Mouse (Mus musculus): ENCODE results near the gene Gpsm2. TPM values are rescaled to one million over a fixed set of nuclear protein-coding genes. Genes with fewer than 3 reads are reported as not detected.

Gpsm2 gene
- polyA plus RNA-seq, 1 experiment from 2014 or later = 103 TPM

- Histone ChIP-seq H3K27ac (peak overlapping the region; percentile 98), H3K27me3 (no peaks in the 10 kb centered on the region), H3K4me1 (peaks cover 36% of the 10 kb centered on the region), H3K4me3 (peak overlapping the region; percentile 82), H3K9ac (peak overlapping the region; percentile 92), H3K9me3 (no peaks in the 10 kb centered on the region), H3K4me2 (replicated peaks) (peak overlapping the region; percentile 70), H3K36me3 (no peaks in the 10 kb centered on the region)
- WGBS = under 1% methylated on average over 44 of the region's 44 CpGs
- ATAC-seq (ENCODE audit: low FRiP score, low read depth) = peak; percentile 45; the same call in 1 of the 2 replicates
Measured at GRCm38 (mm10) chr3:108721076-108721991, 775 bp downstream of the Gpsm2 start.

- Histone ChIP-seq H3K9me3 (no peaks in the 10 kb centered on the region), H3K27me3 (no peaks in the 10 kb centered on the region), H3K4me3 (peak overlapping the region; percentile 82), H3K27ac (peak overlapping the region; percentile 44; the same call in 1 of the 2 replicates), H3K9ac (peak overlapping the region; percentile 58), H3K36me3 (0 out of 2 replicates have a peak, but pooled peaks cover 4% of the 10 kb centered on the region), H3K4me2 (replicated peaks) (peak overlapping the region; percentile 70), H3K4me1 (peaks cover 37% of the 10 kb centered on the region)
- ATAC-seq (ENCODE audit: low FRiP score, low read depth) = no peak
- WGBS = 63% methylated on average over 3 of the region's 3 CpGs
Measured at GRCm38 (mm10) chr3:108719761-108720160, 2.3 kb downstream of the Gpsm2 start.

- Histone ChIP-seq H3K36me3 (peaks cover 6% of the 10 kb centered on the region; the same call in 1 of the 2 replicates), H3K4me2 (replicated peaks) (peak overlapping the region; percentile 70), H3K27ac (peak overlapping the region; percentile 44), H3K27me3 (no peaks in the 10 kb centered on the region), H3K4me3 (peak overlapping the region; percentile 82), H3K4me1 (peaks cover 37% of the 10 kb centered on the region), H3K9ac (peak overlapping the region; percentile 58), H3K9me3 (no peaks in the 10 kb centered on the region)
- 34% methylated on average over 2 of the region's 2 CpGs for WGBS
- ATAC-seq (ENCODE audit: low FRiP score, low read depth) = no peak
Measured at GRCm38 (mm10) chr3:108719357-108719756, 2.8 kb downstream of the Gpsm2 start.

GRCm38 (mm10) chr3:108717896-108718502, 4.1 kb downstream of the Gpsm2 start:
- 78% methylated on average over 3 of the region's 3 CpGs for WGBS
- peaks cover 8% of the 10 kb centered on the region; the same call in 1 of the 2 replicates for H3K36me3 ChIP-seq
- H3K4me2 ChIP-seq (replicated peaks) = no peak overlapping the region; the same call in 1 of the 2 replicates
- peaks cover 39% of the 10 kb centered on the region for H3K4me1 ChIP-seq
- H3K9me3 ChIP-seq = no peaks in the 10 kb centered on the region
- no peak overlapping the region for H3K27ac ChIP-seq
- ATAC-seq (ENCODE audit: low FRiP score, low read depth) = no peak
- H3K9ac ChIP-seq = no peak overlapping the region
- no peak overlapping the region for H3K4me3 ChIP-seq
- H3K27me3 ChIP-seq = no peaks in the 10 kb centered on the region

GRCm38 (mm10) chr3:108714837-108715236, 7.3 kb downstream of the Gpsm2 start:
- no peak overlapping the region for H3K4me2 ChIP-seq (replicated peaks)
- H3K27ac ChIP-seq = no peak overlapping the region
- no peaks in the 10 kb centered on the region for H3K9me3 ChIP-seq
- peaks cover 34% of the 10 kb centered on the region for H3K4me1 ChIP-seq
- H3K36me3 ChIP-seq = peaks cover 15% of the 10 kb centered on the region
- no peak for ATAC-seq (ENCODE audit: low FRiP score, low read depth)
- no peaks in the 10 kb centered on the region for H3K27me3 ChIP-seq
- no peak overlapping the region for H3K4me3 ChIP-seq
- H3K9ac ChIP-seq = no peak overlapping the region
- WGBS = 96% methylated on average over 4 of the region's 4 CpGs

- 0 out of 2 replicates have a peak overlapping the region, but pooled peaks have one; percentile 7 for H3K4me2 ChIP-seq (replicated peaks)
- H3K9me3 ChIP-seq = no peaks in the 10 kb centered on the region
- peaks cover 33% of the 10 kb centered on the region for H3K4me1 ChIP-seq
- 29% methylated on average over 3 of the region's 3 CpGs for WGBS
- no peak overlapping the region for H3K9ac ChIP-seq
- H3K27ac ChIP-seq = no peak overlapping the region
- ATAC-seq (ENCODE audit: low FRiP score, low read depth) = no peak
- no peaks in the 10 kb centered on the region for H3K27me3 ChIP-seq
- peaks cover 19% of the 10 kb centered on the region for H3K36me3 ChIP-seq
- no peak overlapping the region for H3K4me3 ChIP-seq
Measured at GRCm38 (mm10) chr3:108713065-108713675, 8.9 kb downstream of the Gpsm2 start.

GRCm38 (mm10) chr3:108711296-108711695, 10.8 kb downstream of the Gpsm2 start:
- Histone ChIP-seq H3K36me3 (peaks cover 32% of the 10 kb centered on the region), H3K4me2 (replicated peaks) (no peak overlapping the region), H3K27me3 (no peaks in the 10 kb centered on the region), H3K4me1 (peaks cover 37% of the 10 kb centered on the region), H3K9me3 (no peaks in the 10 kb centered on the region), H3K27ac (no peak overlapping the region), H3K9ac (no peak overlapping the region), H3K4me3 (no peak overlapping the region)
- ATAC-seq (ENCODE audit: low FRiP score, low read depth) = no peak
- WGBS = 89% methylated on average over 5 of the region's 5 CpGs

- H3K9ac ChIP-seq = no peak overlapping the region
- H3K36me3 ChIP-seq = peaks cover 65% of the 10 kb centered on the region
- 91% methylated on average over 8 of the region's 8 CpGs for WGBS
- H3K4me2 ChIP-seq (replicated peaks) = no peak overlapping the region
- peaks cover 19% of the 10 kb centered on the region for H3K4me1 ChIP-seq
- no peak overlapping the region for H3K4me3 ChIP-seq
- no peaks in the 10 kb centered on the region for H3K27me3 ChIP-seq
- no peak for ATAC-seq (ENCODE audit: low FRiP score, low read depth)
- no peaks in the 10 kb centered on the region for H3K9me3 ChIP-seq
- H3K27ac ChIP-seq = no peak overlapping the region
Measured at GRCm38 (mm10) chr3:108702789-108703188, 19.3 kb downstream of the Gpsm2 start.

GRCm38 (mm10) chr3:108701256-108701655, 20.9 kb downstream of the Gpsm2 start:
- 82% methylated on average over 1 of the region's 1 CpGs for WGBS

GRCm38 (mm10) chr3:108699786-108700185, 22.3 kb downstream of the Gpsm2 start:
- H3K4me1 ChIP-seq = peaks cover 9% of the 10 kb centered on the region; the same call in 1 of the 2 replicates
- no peaks in the 10 kb centered on the region for H3K9me3 ChIP-seq
- no peak overlapping the region for H3K9ac ChIP-seq
- H3K27ac ChIP-seq = no peak overlapping the region
- peaks cover 70% of the 10 kb centered on the region for H3K36me3 ChIP-seq
- H3K4me2 ChIP-seq (replicated peaks) = no peak overlapping the region
- no peaks in the 10 kb centered on the region for H3K27me3 ChIP-seq
- H3K4me3 ChIP-seq = no peak overlapping the region
- ATAC-seq (ENCODE audit: low FRiP score, low read depth) = no peak
- WGBS = 92% methylated on average over 4 of the region's 4 CpGs

More at GRCm38 (mm10) chr3:108701256-108701655, 20.9 kb downstream of the Gpsm2 start:
- Histone ChIP-seq H3K9me3 (no peaks in the 10 kb centered on the region), H3K27ac (no peak overlapping the region), H3K27me3 (no peaks in the 10 kb centered on the region), H3K4me1 (peaks cover 9% of the 10 kb centered on the region; the same call in 1 of the 2 replicates), H3K4me3 (no peak overlapping the region), H3K4me2 (replicated peaks) (no peak overlapping the region), H3K9ac (no peak overlapping the region), H3K36me3 (peaks cover 68% of the 10 kb centered on the region)
- ATAC-seq (ENCODE audit: low FRiP score, low read depth) = no peak

GRCm38 (mm10) chr3:108698662-108699061, 23.4 kb downstream of the Gpsm2 start:
- Histone ChIP-seq H3K4me3 (no peak overlapping the region), H3K36me3 (peaks cover 81% of the 10 kb centered on the region), H3K27ac (no peak overlapping the region), H3K27me3 (no peaks in the 10 kb centered on the region), H3K9ac (no peak overlapping the region), H3K4me1 (peaks cover 4% of the 10 kb centered on the region; the same call in 1 of the 2 replicates), H3K4me2 (replicated peaks) (no peak overlapping the region), H3K9me3 (no peaks in the 10 kb centered on the region)
- WGBS = 96% methylated on average over 8 of the region's 8 CpGs
- ATAC-seq (ENCODE audit: low FRiP score, low read depth) = no peak

GRCm38 (mm10) chr3:108694321-108694720, 27.8 kb downstream of the Gpsm2 start:
- H3K27me3 ChIP-seq = no peaks in the 10 kb centered on the region
- WGBS = 84% methylated on average over 9 of the region's 9 CpGs
- H3K4me3 ChIP-seq = no peak overlapping the region
- peaks cover 14% of the 10 kb centered on the region for H3K4me1 ChIP-seq
- H3K36me3 ChIP-seq = peaks cover 63% of the 10 kb centered on the region
- ATAC-seq (ENCODE audit: low FRiP score, low read depth) = no peak
- H3K9ac ChIP-seq = no peak overlapping the region
- H3K9me3 ChIP-seq = no peaks in the 10 kb centered on the region
- no peak overlapping the region for H3K4me2 ChIP-seq (replicated peaks)
- H3K27ac ChIP-seq = no peak overlapping the region

Data from limb, embryonic 13.5 days (tissue).